Mouse (Mus musculus) G1E-ER4 (cell line): Measurements from ENCODE around the gene Dst. TPM values are rescaled to one million over a fixed set of nuclear protein-coding genes. Genes with fewer than 3 reads are reported as not detected.

Source experiments
- GATA1 ChIP-seq: IDR thresholded peaks from one replicate; pipeline ENCODE4 v1.8.0; 2012; ENCODE audit warnings: low read length, inconsistent platforms
- polyA plus RNA-seq: library from polyadenylated mRNA; stranded (reverse); fragments of >175 nt; gene quantifications from 2 replicates; pipeline ENCODE4 v1.2.3, GENCODE M21; 2012

The Dst gene
- polyA plus RNA-seq, 1 experiment: not detected

DNA sequence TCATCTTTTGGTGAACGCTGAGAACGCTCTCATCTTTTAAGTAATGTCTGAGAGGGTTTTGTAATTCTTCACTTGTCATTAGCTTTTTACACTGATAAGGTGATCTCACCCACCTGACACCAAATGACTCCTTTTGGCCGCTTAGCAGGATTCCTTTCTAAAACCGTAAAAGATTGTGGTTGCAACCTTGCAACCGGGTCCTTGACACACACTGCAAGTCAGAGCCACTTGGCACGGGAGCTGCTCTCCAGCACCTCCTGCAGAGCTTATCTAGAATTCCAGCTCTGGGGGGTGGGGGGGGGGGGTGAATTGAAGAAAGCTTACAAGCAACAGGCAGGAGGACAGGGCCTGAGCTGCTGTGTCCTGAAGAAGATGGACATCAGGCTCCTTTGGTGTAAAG is 420.6 kb downstream of the Dst start:
- TF ChIP-seq GATA1: no peak

DNA sequence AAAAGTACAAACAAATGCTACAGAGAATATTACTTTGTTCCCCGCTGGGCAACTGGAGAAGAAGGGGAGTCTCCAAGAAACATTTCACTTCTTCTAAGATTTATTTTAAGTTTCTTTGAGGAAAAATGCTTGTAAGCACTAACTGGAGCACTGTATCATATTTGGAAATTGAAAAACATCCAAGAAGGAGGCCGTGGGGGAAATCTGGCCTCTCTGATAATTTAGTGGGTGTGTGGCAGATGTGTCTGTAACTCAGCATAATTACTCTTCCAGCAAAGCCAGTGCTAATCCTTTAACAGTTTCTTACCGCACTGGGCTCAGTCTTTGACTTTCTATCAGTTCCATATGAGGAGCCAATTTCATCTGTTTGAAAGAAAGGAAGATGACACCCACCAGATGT is 423.7 kb downstream of the Dst start:
- no peak for TF ChIP-seq GATA1

Other genes with a start within 250 kb of the Dst start
- gene Prim2, start 238.4 kb upstream of the Dst start, polyA plus RNA-seq: 5.5 and 13.7 TPM in 2 replicates
- not detected in 2 replicates for gene Rab23, start 188.3 kb upstream of the Dst start, polyA plus RNA-seq
- 69.9 and 79.8 TPM in 2 replicates for gene Bag2, start 150.4 kb upstream of the Dst start, polyA plus RNA-seq
- 24.6 and 31.1 TPM in 2 replicates for gene Zfp451, start 93.6 kb upstream of the Dst start, polyA plus RNA-seq
- not detected in 2 replicates for gene Bend6, start 409 bp upstream of the Dst start, polyA plus RNA-seq